Mouse (Mus musculus) ES-Bruce4 (cell line): ENCODE measurements at regions not wholly inside any gene's neighbourhood (a gene's known extent, or its start where the extent isn't known, plus 50 kb on each side); places are given as distances from the start of the nearest gene placed in this dataset.

Experiments used
- CTCF ChIP-seq: IDR thresholded peaks from one replicate; pipeline ENCODE4 v1.8.1; 2011; ENCODE audit warnings: low read depth, low read length
- POLR2A ChIP-seq: IDR thresholded peaks from one replicate; pipeline ENCODE4 v1.8.1; 2011; ENCODE audit warnings: low read length; ENCODE audit not compliant: insufficient read depth

GRCm38 (mm10) chr17:88316213-88316967 is 124.1 kb upstream of the Foxn2 start:
- TF ChIP-seq CTCF, result no peak
- TF ChIP-seq POLR2A, result no peak
